Mouse (Mus musculus) CH12F3 (cell line): ENCODE results near the gene Gmppb.

Experiments used
- in situ Hi-C: fragments of 300-500 bp; cut with MboI; formaldehyde crosslinking; loops from 2 replicates; pipeline ENCODE4 v1.14.3; 2020; ENCODE audit warnings: low sequenced_read_pairs

The Gmppb gene

DNA sequence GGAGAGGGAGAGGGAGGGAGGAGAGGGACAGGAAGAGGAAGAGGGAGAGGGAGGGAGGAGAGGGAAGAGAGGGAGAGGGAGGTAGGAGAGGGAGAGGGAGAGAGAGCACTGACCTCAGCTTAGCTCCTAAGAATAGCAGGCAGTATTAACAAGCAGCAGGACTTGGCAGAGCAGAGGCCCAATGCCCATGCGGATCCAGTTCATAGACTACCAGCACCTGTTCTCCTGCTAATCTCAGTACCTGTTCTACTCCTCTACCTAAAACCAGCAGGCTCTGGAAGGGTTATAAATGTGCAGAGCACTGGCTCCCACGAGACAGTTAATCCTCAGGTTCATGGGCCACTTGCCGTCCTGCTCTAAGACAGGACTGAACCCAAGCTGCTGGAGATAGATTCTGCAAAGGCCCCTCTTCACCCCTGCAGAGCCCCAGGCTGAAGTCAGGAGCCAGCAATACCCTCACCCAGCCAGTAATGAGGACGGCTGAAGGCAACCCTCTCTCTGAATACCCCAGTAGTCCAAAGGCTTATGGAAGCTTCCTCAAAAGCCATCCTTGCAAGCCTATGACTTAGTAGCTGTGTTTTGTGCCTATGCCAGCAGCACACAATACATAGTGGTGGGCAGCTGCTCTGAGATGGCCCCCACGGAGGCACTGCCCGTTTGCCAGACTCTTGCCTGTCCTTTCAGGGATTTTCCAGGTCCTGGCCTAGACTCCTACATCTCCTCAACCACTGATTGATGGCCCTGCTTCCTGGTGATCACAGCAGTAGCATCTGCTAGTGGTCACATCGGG lies 24.3 kb downstream of the Gmppb start:
- in situ Hi-C loops, result no loop called here

DNA sequence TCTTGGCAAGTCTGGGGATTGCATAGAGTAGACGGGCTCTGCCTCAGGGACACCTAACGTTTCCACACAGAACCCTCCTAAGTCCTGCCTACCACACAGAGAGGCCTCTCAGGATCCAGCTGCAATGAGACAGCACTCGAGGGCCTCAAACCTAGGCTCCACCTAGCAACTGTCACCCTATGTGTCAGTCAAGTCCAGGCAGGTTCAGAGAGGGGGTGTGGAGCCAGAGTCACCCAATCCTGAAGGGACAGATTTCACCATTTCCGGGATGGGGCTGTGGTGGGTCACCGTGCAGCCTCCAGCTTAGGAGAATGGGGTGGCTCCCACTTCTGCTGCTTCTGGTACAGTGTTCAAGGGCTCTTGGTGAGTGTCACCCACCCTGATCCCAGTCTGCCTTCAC lies 31.1 kb downstream of the Gmppb start, which contains the start of gene Mst1:
Mst1 (plus strand) TSS at position 269 of the 400 bp plus-strand sequence.
- in situ Hi-C loops, result no loop called here

DNA sequence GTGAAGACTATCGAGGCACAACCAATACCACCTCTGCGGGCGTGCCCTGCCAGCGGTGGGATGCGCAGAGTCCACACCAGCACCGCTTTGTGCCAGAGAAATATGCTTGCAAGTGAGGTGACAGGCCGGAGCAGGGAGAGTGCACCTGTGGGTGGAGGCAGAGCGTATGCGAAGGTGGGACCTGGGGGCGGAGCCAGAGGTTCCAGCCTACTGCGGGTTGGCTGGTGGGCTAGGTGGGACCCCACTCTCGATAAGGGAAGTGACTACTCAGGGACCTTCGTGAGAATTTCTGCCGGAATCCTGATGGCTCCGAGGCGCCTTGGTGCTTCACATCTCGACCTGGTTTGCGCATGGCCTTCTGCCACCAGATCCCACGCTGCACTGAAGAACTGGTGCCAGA lies 33.5 kb downstream of the Gmppb start:
- in situ Hi-C loops, result no loop called here

DNA sequence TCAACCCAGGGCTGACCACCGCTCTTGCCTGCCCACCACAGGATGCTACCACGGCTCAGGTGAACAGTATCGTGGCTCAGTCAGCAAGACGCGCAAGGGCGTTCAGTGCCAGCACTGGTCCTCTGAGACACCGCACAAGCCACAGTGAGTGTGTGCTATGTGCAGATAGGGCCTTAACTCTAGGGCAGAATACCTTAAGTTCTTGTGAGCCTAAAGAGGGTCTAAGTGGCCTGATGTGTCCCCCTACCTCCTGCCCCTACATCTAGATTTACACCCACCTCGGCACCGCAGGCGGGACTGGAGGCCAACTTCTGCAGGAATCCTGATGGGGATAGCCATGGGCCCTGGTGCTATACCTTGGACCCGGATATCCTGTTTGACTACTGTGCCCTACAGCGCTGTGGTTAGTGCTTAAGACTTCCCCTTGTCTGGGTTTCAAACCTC lies 34.0 kb downstream of the Gmppb start, which contains the start of gene Rnf123:
Rnf123 (minus strand) TSS at position 359 of the 444 bp plus-strand sequence.
- in situ Hi-C loops, result no loop called here

DNA sequence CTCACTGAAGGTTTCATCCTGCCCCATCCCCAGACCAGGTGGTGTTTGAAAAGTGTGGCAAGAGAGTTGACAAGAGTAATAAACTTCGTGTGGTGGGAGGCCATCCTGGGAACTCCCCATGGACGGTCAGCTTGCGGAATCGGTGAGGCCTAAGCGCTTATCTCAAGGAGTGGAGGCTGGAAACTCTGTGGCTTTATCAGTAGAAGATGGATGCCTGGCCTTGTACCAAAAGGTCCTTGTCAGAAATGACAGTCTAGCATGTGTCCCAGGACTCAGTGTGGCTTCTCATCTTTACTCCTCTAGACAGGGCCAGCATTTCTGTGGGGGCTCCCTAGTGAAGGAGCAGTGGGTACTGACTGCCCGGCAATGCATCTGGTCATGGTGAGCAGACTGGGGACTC lies 34.5 kb downstream of the Gmppb start:
- in situ Hi-C loops, result no loop called here

DNA sequence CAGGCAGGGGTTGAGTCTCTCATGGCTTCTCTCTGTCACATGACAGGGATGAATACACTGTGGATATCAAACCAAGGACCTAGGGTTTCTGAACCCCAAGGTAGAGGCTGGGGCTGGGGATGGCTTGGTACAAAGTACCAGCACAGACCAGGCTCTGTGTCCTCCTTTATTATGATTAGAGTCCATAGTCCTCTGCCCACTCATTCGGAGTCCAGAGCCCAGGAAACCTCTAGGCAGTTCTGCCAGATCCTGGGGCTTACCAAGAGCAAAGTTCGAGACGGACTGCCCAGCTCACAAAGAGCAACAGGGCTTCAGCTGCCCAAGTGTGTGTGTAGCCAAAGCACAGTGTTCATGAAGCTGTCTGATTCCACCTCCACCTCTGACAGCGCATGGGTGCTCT lies 36.2 kb downstream of the Gmppb start:
- in situ Hi-C loops, result no loop called here

DNA sequence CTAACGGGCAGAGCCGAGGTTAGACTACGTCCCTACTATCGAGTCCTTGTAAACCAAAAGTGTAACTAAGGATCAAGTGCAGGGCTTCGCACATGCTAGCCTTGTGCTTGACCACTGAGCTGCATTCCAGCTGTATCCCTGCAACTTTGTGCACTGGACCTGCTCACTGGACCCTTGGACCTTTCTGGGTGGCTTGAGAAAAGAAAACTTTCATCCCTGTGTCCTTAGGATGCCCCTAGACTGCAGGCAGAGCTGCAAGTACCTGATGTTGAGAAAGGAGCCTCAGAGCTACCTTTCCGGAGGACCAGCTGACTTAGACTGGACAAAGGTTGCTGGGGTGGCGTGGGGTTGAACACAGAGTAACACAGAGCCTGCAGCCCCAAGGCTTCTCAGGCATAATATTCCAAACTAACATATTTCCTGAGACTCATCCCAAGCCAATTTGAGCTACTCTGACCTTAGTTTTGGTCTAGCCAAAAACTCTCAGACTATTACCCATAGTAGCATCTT lies 41.6 kb downstream of the Gmppb start:
- in situ Hi-C loops, result no loop called here

DNA sequence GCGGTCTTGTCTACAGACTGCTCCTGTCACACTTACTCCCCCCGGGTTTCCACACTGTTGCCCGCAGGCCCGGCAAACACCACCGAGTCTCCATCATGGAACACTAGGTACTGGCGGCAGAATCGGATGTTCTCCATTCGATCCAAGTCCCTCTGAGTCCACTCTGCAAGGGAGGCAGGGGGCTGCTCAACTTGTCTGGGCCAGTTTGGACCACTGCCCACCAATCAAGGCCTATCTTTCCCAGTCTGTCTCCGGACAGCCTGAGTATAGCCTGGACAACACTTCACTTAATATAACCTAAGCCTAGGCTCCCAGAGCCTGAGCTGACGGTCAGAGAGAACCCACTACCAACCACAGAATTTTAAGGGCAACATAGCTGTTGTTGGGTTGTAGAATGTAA lies 44.5 kb downstream of the Gmppb start:
- in situ Hi-C loops, result no loop called here

DNA sequence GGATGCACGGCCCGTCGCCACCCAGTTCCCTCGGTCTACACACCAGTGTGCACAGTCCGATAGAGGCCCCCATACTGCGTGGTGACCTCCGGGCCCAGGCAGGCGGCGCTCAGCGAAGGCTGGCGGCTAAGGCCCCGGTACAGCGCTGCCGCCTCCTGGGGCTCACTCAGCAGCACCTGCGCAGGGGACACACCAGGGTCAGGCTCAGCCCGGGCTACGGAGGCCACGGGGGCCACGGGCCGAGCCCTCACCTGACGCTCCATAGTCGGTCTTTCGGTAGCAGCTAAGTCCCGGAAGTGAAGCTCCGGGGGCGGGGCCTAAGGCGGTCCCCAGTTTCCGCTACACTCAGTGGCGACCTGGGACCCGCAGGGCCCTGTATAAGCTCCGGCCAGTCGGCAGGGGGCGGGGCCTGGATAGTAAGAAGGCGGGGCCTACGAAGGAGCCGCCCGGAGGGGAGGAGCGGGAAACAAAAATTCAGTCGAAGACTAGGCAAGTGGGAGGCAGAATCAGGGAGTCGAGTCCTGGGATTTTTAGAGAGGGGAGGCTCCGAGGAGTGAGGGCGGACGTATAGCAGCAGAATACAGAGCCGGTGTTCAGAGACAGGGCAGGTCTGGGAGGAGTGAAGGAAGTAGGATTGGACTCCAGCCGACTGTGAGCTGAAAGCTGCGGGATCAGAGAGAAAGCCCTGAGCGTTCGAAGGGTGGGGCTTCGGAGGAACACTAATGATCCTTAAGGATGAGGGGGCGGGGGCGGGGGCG lies 45.3 kb downstream of the Gmppb start, which contains the start of gene Apeh:
Apeh (minus strand) TSS at position 423 of the 758 bp plus-strand sequence.
- in situ Hi-C loops, result no loop called here

DNA sequence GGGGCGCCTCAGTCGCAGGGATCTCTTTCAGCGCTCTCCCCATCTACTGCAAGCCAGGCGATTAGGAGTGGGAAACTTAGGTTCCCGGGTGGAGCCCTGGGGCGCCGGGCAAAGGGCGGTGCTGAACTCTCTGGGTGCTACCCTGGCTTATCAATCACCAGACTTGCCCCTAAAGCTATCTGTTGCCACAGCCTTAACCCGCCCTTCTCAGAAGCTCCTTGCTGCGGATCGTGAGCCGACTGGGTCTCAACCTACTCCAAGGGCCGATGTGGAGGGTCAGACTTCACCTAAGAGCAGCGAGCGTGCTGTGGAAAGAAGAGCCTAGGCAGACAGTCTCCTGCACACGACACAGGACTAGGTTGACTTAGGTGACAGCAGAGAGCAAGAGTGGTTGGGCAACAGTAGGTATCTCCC lies 46.0 kb downstream of the Gmppb start:
- in situ Hi-C loops, result no loop called here

DNA sequence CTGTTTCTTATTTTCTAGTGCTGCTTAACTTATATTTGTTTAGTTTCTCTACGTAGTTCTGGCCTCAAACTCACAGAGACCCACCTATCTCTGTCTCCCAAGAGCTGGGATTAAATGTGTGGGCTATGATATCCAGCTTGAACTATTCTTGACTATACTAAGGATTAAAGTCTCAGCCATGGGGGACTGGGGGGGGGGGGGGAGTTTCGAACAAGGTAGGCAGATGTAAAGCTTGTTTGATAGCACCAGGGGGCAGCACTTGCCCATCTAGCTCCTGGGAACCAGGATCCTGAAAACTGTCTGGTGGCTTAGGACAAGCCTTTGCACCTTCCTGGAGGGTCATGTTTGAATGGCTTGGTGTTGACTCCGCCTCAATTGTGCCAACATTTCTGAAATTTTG lies 46.5 kb downstream of the Gmppb start:
- in situ Hi-C loops, result no loop called here

DNA sequence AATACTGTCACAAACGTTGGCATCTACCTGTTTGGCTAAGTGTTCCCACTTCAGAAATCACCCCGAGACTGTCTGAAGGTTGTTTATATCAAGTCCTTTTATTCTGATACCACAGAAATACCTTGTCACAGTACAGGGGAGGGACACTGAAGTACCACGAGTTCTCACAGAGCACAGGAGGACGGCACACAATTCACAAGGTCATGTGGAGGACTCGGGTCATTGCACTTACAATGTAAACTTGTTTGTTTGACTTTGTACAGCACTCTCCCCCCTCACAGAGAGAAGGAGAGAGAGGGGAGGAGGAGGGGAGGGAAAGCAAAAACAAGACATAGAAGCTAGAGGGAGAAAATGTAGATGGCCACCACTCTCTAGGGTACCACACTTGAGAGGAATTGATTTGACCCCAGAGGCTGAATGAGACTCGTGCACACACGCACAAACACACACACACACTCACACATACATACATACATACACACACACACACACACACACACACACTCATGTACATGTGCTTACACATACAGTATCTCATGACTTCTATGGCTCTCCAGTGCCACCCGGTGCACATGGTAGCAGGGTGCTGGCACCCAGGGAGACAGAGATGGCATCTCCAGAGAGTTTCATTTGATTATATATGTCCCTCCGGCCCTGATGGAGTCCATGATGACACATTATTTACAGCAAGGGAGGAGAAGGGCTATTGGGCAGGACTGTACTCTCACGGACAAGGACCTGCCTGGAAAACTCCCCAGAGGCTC lies 47.1 kb downstream of the Gmppb start:
- in situ Hi-C loops, result no loop called here

DNA sequence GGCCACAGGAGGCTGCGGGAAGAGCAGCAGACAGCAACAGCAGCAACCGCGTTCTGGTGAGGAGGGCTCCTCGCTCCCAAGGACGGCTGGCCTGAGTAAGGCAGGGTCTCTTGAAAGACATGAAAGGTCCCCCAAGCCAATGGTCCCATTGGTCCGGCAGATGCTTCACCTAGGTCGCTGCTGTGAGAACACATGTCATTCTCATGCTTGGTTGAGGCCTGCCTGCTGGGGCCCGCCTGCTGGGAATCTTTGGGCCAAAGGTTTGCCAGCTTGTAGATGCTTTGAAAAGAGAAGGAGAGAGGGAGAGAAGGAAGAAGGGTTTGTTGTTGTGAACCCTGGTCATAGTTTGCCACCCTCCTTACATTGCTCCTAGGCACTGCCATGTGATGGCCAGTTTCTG lies 50.6 kb downstream of the Gmppb start:
- in situ Hi-C loops, result no loop called here
